Mouse (Mus musculus) bone marrow, adult 2 months (tissue): ENCODE measurements at regions not wholly inside any gene's neighbourhood (a gene's known extent, or its start where the extent isn't known, plus 50 kb on each side); places are given as distances from the start of the nearest gene placed in this dataset.

Source experiments
- H3K27ac ChIP-seq: fragments of 200-500 bp; 2 replicates; pipeline ENCODE4 v1.5.1; 2012; ENCODE audit warnings: low read depth, mild to moderate bottlenecking, control low read depth, inconsistent platforms, low read length; ENCODE audit not compliant: control insufficient read depth, poor library complexity, insufficient read depth
- H3K4me1 ChIP-seq: fragments of 200-500 bp; 2 replicates; pipeline ENCODE4 v1.6.1; 2011; ENCODE audit warnings: low read length; ENCODE audit not compliant: control insufficient read depth, insufficient read depth
- H3K4me3 ChIP-seq: fragments of 200-500 bp; replicated peaks from 2 replicates; pipeline ENCODE3; 2011; ENCODE audit warnings: mild to moderate bottlenecking, low read depth, low read length, control low read depth; ENCODE audit not compliant: control insufficient read depth
- CTCF ChIP-seq: fragments of 200-500 bp; IDR thresholded peaks from 2 replicates; pipeline ENCODE4 v1.5.1; 2011; ENCODE audit warnings: low read length, control low read depth; ENCODE audit not compliant: control insufficient read depth, insufficient read depth
- POLR2A ChIP-seq: fragments of 200-500 bp; IDR thresholded peaks from 2 replicates; pipeline ENCODE4 v1.6.1; 2011; ENCODE audit warnings: low read depth, mild to moderate bottlenecking, control low read depth, low read length, borderline replicate concordance; ENCODE audit not compliant: control insufficient read depth
- WGBS: fragments of 180-500 bp; shearing (Covaris S2); methylation state at CpG from one replicate; pipeline ENCODE4 v1.1.7; 2018; 5-methylcytosine and 5-hydroxymethylcytosine counted together

DNA sequence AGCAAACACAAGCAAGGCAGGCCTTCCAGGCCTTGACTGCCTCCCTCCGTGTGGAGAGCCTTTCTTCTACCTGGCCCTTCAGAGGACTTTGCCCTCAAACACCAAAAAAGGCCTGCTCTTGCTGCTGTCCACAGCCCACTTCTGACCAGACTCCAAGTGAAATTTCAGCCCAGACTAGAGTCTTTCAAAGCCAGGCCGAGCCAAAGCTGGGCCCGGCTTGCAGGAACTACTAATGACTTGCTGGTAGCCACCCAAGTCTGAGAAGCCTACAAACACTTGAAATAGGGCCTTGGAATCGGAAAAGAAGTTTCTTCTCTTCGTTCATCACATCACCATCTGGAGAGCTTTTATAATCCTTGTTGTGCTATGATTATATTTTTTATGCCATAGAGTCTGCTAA is 304.9 kb downstream of the Cog6 start:
- H3K4me1 ChIP-seq, result no peaks in the 10 kb centered on the region
- H3K27ac ChIP-seq, result no peak overlapping the region
- TF ChIP-seq POLR2A (no peak), CTCF (no peak)
- WGBS, result 76% methylated on average over 5 of the region's 5 CpGs
- no peak overlapping the region for H3K4me3 ChIP-seq

GRCm38 (mm10) chr3:52711133-52711532 is 305.9 kb downstream of the Cog6 start:
- TF ChIP-seq POLR2A (no peak), CTCF (no peak)
- H3K4me1 ChIP-seq, result no peaks in the 10 kb centered on the region
- WGBS, result 87% methylated on average over 9 of the region's 9 CpGs
- no peak overlapping the region for H3K4me3 ChIP-seq
- no peak overlapping the region for H3K27ac ChIP-seq

DNA sequence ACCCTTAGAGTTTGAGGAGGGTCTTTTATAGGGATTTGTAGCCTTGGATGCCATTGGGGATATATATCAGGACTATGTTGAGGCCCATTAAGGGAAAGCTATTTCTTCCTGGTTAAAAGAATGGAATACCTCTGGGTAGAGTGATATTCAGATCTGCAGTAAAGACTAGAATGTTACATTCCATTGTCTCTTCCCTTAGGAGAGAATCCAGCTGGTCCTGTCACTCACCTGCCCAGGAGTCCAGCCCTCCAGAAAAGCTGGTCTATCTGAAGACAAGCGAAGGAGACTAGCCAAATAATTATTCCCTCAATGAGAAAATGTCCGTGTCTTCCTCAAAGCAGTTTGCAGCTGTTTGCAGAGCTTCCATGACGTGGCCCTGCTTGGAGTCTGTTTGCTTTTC is 308.3 kb downstream of the Cog6 start:
- no peaks in the 10 kb centered on the region for H3K4me1 ChIP-seq
- no peak overlapping the region for H3K27ac ChIP-seq
- TF ChIP-seq POLR2A (no peak), CTCF (no peak)
- no peak overlapping the region for H3K4me3 ChIP-seq
- 82% methylated on average over 3 of the region's 3 CpGs for WGBS

DNA sequence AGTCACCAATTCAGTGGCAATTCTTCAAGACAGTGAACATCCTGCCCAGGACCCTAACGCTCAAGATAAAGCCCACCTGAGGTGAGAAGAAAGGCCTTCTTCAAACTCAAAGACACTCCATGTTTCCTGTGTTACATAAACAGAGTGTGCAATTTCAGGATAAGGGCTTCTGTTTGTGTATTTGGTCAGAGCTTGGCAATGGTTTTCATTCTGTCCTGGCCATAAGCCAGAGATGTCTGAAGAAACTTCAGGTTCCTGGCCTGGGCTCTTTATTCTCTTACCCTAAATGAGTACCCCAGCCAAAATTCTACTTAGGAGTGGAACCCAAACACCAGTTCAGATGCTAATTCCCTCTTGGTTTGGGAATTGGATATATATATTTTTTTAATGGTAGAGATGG is 308.7 kb downstream of the Cog6 start:
- Histone ChIP-seq H3K4me3 (no peak overlapping the region), H3K4me1 (no peaks in the 10 kb centered on the region), H3K27ac (no peak overlapping the region)
- 72% methylated on average over 1 of the region's 1 CpGs for WGBS
- TF ChIP-seq CTCF (no peak), POLR2A (no peak)

DNA sequence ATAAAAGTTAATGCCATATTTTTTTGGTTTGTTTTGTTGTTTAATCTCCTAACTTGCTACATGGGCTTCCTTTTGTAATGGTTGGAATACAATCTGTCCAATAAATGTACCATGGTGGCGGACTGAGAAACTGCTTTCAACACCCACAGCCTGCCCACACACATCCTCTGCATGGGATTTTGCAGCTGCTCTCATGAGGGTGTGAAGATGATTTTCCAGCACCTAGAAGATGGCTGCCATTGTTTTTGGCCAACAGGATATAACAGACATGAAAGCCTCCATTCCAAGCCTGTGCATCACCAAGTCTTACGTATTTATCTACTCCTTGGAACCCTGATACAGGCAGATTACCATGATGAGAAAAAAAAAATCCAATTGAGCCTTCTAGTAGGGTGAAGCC is 310.4 kb downstream of the Cog6 start:
- no peak overlapping the region for H3K4me3 ChIP-seq
- WGBS, result 82% methylated on average over 2 of the region's 2 CpGs
- no peaks in the 10 kb centered on the region for H3K4me1 ChIP-seq
- no peak overlapping the region for H3K27ac ChIP-seq
- no peak for TF ChIP-seq POLR2A
- no peak for TF ChIP-seq CTCF

DNA sequence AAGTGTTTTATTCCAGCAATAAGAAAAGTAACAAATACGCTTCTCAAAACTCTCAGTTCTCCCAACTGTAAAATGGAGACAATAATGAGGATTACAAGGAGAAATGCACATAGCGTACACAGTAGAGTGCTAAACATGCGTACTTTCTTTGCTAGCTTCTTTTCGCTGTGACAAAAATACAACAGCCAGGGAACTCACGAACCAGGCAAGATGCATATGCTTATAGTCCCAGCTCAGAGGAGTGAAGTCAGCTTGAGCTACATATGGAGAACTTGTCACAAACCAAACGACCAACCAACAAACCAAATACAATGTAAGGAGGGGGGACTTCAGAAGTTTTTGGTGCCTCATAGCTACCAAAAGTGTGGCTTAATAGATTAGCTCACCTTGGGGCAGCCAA is 313.3 kb downstream of the Cog6 start:
- Histone ChIP-seq H3K4me3 (no peak overlapping the region), H3K27ac (no peak overlapping the region), H3K4me1 (no peaks in the 10 kb centered on the region)
- TF ChIP-seq CTCF (no peak), POLR2A (no peak)
- WGBS, result 80% methylated on average over 6 of the region's 6 CpGs

DNA sequence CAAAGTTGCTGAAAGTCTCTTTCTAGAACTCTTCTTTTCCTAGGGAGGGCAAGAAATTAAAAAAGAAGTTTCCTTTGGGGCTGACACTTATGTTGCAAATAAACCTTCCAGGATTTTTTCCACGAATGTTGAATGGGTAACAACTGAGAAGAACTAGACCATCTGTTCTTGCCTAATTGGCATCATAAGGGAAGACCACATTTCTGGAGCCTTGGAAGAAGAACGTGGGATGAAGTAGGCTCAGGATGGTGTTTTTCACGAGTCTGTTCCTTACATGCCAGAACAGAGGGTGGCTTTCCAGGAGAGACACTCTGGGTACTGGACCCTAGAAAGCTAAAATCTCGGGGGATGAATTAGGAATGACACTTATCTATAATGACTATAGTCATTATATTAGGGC is 314.1 kb downstream of the Cog6 start:
- Histone ChIP-seq H3K4me3 (no peak overlapping the region), H3K27ac (no peak overlapping the region), H3K4me1 (no peaks in the 10 kb centered on the region)
- WGBS, result 66% methylated on average over 4 of the region's 4 CpGs
- TF ChIP-seq CTCF (no peak), POLR2A (no peak)

- H3K4me1 ChIP-seq, result no peaks in the 10 kb centered on the region
- H3K27ac ChIP-seq, result no peak overlapping the region
- no peak overlapping the region for H3K4me3 ChIP-seq
- no peak for TF ChIP-seq CTCF
- no peak for TF ChIP-seq POLR2A
- 79% methylated on average over 3 of the region's 3 CpGs for WGBS
Measured at GRCm38 (mm10) chr3:52701601-52702000, 315.4 kb downstream of the Cog6 start.

- Histone ChIP-seq H3K27ac (no peak overlapping the region), H3K4me3 (no peak overlapping the region), H3K4me1 (no peaks in the 10 kb centered on the region)
- WGBS, result 72% methylated on average over 2 of the region's 2 CpGs
- TF ChIP-seq CTCF, result no peak
- TF ChIP-seq POLR2A, result no peak
Measured at GRCm38 (mm10) chr3:52693813-52694212, 323.2 kb downstream of the Cog6 start.
